Mouse (Mus musculus): ENCODE measurements around the gene Olfm2. TPM values are rescaled to one million over a fixed set of nuclear protein-coding genes. Genes with fewer than 3 reads are reported as not detected.

Olfm2 gene
- total and polyA plus RNA-seq, 3 experiments, result 0.08 to 0.47 TPM; not detected in 1

GRCm38 (mm10) chr9:20705981-20706380 is 40.2 kb downstream of the Olfm2 start:
- Histone ChIP-seq H3K4me3 (replicated peaks in 1 of 3; ENCODE audit: low read depth in 2 of 3, low read length in 2 of 3, poor library complexity in 1 of 3) (no peak overlapping the region), H3K9ac (ENCODE audit: insufficient read depth, low read depth) (no peak overlapping the region), H3K4me2 (ENCODE audit: insufficient read depth, low read depth, poor library complexity, severe bottlenecking) (no peak overlapping the region), H3K27me3 (replicated peaks) (peaks cover 58% of the 10 kb centered on the region), H3K36me3 (replicated peaks in 1 of 2; ENCODE audit: control insufficient read depth in 1 of 2, insufficient read depth in 1 of 2, low read length in 1 of 2) (no peaks in the 10 kb centered on the region), H3K9me3 (replicated peaks; ENCODE audit: low read length) (no peaks in the 10 kb centered on the region), H3K4me1 (ENCODE audit: control insufficient read depth in 1 of 2, insufficient read depth in 2 of 2) (no peaks in the 10 kb centered on the region), H3K79me2 (replicated peaks; ENCODE audit: control insufficient read depth, extremely low read depth, insufficient read depth, poor library complexity, severe bottlenecking) (no peaks in the 10 kb centered on the region), H3K27ac (ENCODE audit: insufficient read depth, low read depth) (no peak overlapping the region)
- DNase-seq (ENCODE audit: extremely low read depth), result no peak
- dilution Hi-C loops (cut with MboI; ENCODE audit: extremely low pct_ligation_motif_present, extremely low pct_unique_long_range_greater_than_20kb, low sequenced_read_pairs), result no loop called here
- no peak for TF ChIP-seq ZC3H11A (IDR thresholded peaks at IDR 0.05; ENCODE audit: low read depth, low read length)
- TF ChIP-seq USF2 (conservative IDR thresholded peaks at IDR 0.05; ENCODE audit: low read depth, low read length), result no peak
- no peak for TF ChIP-seq POLR2A (IDR thresholded peaks at IDR 0.05; ENCODE audit: low read depth, low read length)
- TF ChIP-seq GABPA (IDR thresholded peaks at IDR 0.05; ENCODE audit: insufficient replicate concordance, low read depth, low read length), result no peak
- TF ChIP-seq POLR2AphosphoS2 (IDR thresholded peaks at IDR 0.05; ENCODE audit: low read depth, low read length), result no peak
- no peak for TF ChIP-seq UBTF (IDR thresholded peaks at IDR 0.05; ENCODE audit: low read depth, low read length)
- TF ChIP-seq RAD21 (IDR thresholded peaks at IDR 0.05; ENCODE audit: low read depth, low read length), result no peak; the same call in 1 of the 2 replicates
- TF ChIP-seq MAZ (IDR thresholded peaks at IDR 0.05; ENCODE audit: low read depth, low read length), result no peak
- no peak for TF ChIP-seq SIN3A (IDR thresholded peaks at IDR 0.05; ENCODE audit: low read length)
- TF ChIP-seq ETS1 (conservative IDR thresholded peaks at IDR 0.05; ENCODE audit: low read depth, low read length), result no peak
- no peak for TF ChIP-seq HCFC1 (IDR thresholded peaks at IDR 0.05; ENCODE audit: low read depth, low read length)
- no peak for TF ChIP-seq MEF2A (IDR thresholded peaks at IDR 0.05; ENCODE audit: borderline replicate concordance, low read depth, low read length)
- no peak for TF ChIP-seq ZMIZ1 (IDR thresholded peaks at IDR 0.05; ENCODE audit: low read depth, low read length)
- in situ Hi-C loops (cut with MboI; ENCODE audit: low pct_ligation_motif_present, low pct_unique_long_range_greater_than_20kb, low sequenced_read_pairs), result no loop called here

- no peak overlapping the region for H3K9ac ChIP-seq (ENCODE audit: insufficient read depth, low read depth)
- no peaks in the 10 kb centered on the region for H3K4me1 ChIP-seq (ENCODE audit: control insufficient read depth in 1 of 2, insufficient read depth in 2 of 2)
- H3K27me3 ChIP-seq (replicated peaks), result peaks cover 56% of the 10 kb centered on the region
- H3K27ac ChIP-seq (ENCODE audit: insufficient read depth, low read depth), result no peak overlapping the region
- DNase-seq (ENCODE audit: extremely low read depth), result no peak
- H3K79me2 ChIP-seq (replicated peaks; ENCODE audit: control insufficient read depth, extremely low read depth, insufficient read depth, poor library complexity, severe bottlenecking), result no peaks in the 10 kb centered on the region
- in situ Hi-C loops (cut with MboI; ENCODE audit: low pct_ligation_motif_present, low pct_unique_long_range_greater_than_20kb, low sequenced_read_pairs), result no loop called here
- no peaks in the 10 kb centered on the region for H3K9me3 ChIP-seq (replicated peaks; ENCODE audit: low read length)
- dilution Hi-C loops (cut with MboI; ENCODE audit: extremely low pct_ligation_motif_present, extremely low pct_unique_long_range_greater_than_20kb, low sequenced_read_pairs), result no loop called here
- no peaks in the 10 kb centered on the region for H3K36me3 ChIP-seq (replicated peaks in 1 of 2; ENCODE audit: control insufficient read depth in 1 of 2, insufficient read depth in 1 of 2, low read length in 1 of 2)
- TF ChIP-seq KAT2A (IDR thresholded peaks at IDR 0.05; ENCODE audit: insufficient replicate concordance, low read length) (no peak), MEF2A (IDR thresholded peaks at IDR 0.05; ENCODE audit: borderline replicate concordance, low read depth, low read length) (no peak), UBTF (IDR thresholded peaks at IDR 0.05; ENCODE audit: low read depth, low read length) (no peak), ZMIZ1 (IDR thresholded peaks at IDR 0.05; ENCODE audit: low read depth, low read length) (no peak), CTCF (conservative IDR thresholded peaks at IDR 0.05 in 1 of 2, IDR thresholded peaks at IDR 0.05 in 1 of 2; ENCODE audit: low read depth in 2 of 2, low read length in 2 of 2) (no peak), SMC3 (IDR thresholded peaks at IDR 0.05; ENCODE audit: low read depth, low read length) (no peak), ZC3H11A (IDR thresholded peaks at IDR 0.05; ENCODE audit: low read depth, low read length) (no peak), MYC (IDR thresholded peaks at IDR 0.05; ENCODE audit: low read depth, low read length) (no peak), ZNF384 (IDR thresholded peaks at IDR 0.05; ENCODE audit: low read depth, low read length) (no peak), ETS1 (conservative IDR thresholded peaks at IDR 0.05; ENCODE audit: low read depth, low read length) (no peak), E2F4 (IDR thresholded peaks at IDR 0.05; ENCODE audit: insufficient replicate concordance, low read depth, low read length) (no peak), ZKSCAN1 (IDR thresholded peaks at IDR 0.05; ENCODE audit: borderline replicate concordance, low read depth, low read length) (no peak), MAFK (IDR thresholded peaks at IDR 0.05; ENCODE audit: insufficient replicate concordance, low read length) (no peak), RAD21 (IDR thresholded peaks at IDR 0.05; ENCODE audit: low read depth, low read length) (no peak), CHD2 (IDR thresholded peaks at IDR 0.05; ENCODE audit: low read length) (no peak), SIN3A (IDR thresholded peaks at IDR 0.05; ENCODE audit: low read length) (no peak), MXI1 (IDR thresholded peaks at IDR 0.05; ENCODE audit: low read depth, low read length) (no peak)
- no peak overlapping the region for H3K4me2 ChIP-seq (ENCODE audit: insufficient read depth, low read depth, poor library complexity, severe bottlenecking)
- H3K4me3 ChIP-seq (replicated peaks in 1 of 3; ENCODE audit: low read depth in 2 of 3, low read length in 2 of 3, poor library complexity in 1 of 3), result no peak overlapping the region
Observed at GRCm38 (mm10) chr9:20705420-20705819, 40.7 kb downstream of the Olfm2 start.
